Comparison of ENCODE assay signal across 9 mouse cellular contexts in the genomic region with DNA sequence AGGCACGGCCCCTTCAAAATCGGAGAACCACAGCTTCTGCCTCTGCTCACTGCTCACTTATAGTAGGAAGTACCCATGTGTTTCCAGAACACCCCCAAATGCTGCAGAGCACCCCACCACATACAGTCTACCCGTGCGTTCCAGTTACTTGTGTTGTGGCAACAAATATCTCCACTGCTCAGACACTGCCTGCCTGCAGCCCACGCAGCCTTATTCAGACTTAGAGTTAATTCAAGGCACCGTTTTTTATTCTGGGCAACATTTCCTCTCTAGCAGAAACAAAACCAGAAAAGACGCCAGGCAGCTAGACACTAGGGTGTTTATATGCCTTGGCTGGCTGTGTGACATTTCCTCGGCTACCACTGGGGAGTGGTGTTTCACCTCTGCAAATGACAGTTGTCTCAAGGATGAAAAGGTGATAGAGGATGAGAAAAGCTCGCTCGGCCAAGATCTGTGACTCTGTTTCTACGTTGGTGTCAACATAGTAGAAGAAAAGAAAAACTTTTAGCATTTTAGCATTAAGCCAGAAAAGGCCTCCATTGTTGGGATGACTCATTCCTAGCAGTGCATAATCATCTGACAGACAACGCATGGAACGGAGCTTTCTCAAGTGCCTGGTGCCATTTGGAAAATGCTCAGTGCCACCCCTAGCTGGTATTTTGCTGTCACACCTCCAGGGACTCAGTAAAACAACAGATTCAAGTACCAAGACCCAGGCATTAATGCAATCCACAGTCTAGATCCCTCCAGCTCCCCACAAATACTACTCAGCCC.
A peak's percentile ranks its signal among the peaks of the same experiment; 100 is the strongest.
DNase-seq lines count a peak whose midpoint lies in the region; ATAC-seq and TF ChIP-seq lines count a peak whose summit lies in the region.
"Had no signal": no experiment of that assay in that cellular context is flagged by ENCODE, and none has a peak within 500 bp of the region (broad histone marks: within the 10 kb centered on the region; RNA-seq: fewer than 3 reads in every experiment).

No protein-coding gene starts in this region.

- WGBS in heart, postnatal 0 days: 57% methylated on average over 13 of the region's 13 CpGs
- WGBS in liver, embryonic 11.5 days: 78% methylated on average over 13 of the region's 13 CpGs

- H3K4me2 ChIP-seq in heart, postnatal 0 days (ENCODE audit: low read depth, low read length): peak overlapping the region; percentile 22; the same call in 1 of the 2 replicates
- no peak overlapping the region for H3K4me2 ChIP-seq in liver, embryonic 11.5 days

- no peak overlapping the region for H3K9ac ChIP-seq in heart, postnatal 0 days (replicated peaks; ENCODE audit: low read depth, low read length)
- H3K9ac ChIP-seq in liver, embryonic 11.5 days (ENCODE audit: low read depth, low read length): no peak overlapping the region

- peaks cover 9% of the 10 kb centered on the region for H3K4me1 ChIP-seq in heart, postnatal 0 days (ENCODE audit: control insufficient read depth, insufficient read depth)
- no peaks in the 10 kb centered on the region for H3K4me1 ChIP-seq in liver, embryonic 11.5 days (replicated peaks; ENCODE audit: control insufficient read depth, insufficient read depth, low read length)

- no peak for DNase-seq in heart, postnatal 0 days (ENCODE audit: low spot score)
- DNase-seq in heart, postnatal 4 days: no peak
- peak; percentile 15 for DNase-seq in thymus, postnatal 25 days
- DNase-seq in thymus, adult 18-20 months: no peak
- DNase-seq in left cerebral cortex, adult 11 months (ENCODE audit: low spot score): peak; percentile 27
- no peak for DNase-seq in spleen, postnatal 14 days (ENCODE audit: low spot score in 2 of 2)
- DNase-seq in B cell, adult 2 months: no peak
- no peak for DNase-seq in liver, embryonic 11.5 days (ENCODE audit: low spot score)

- H3K9me3 ChIP-seq in heart, postnatal 0 days (replicated peaks; ENCODE audit: control insufficient read depth, low read length): no peaks in the 10 kb centered on the region
- H3K9me3 ChIP-seq in liver, embryonic 11.5 days (ENCODE audit: control insufficient read depth, low read length): no peaks in the 10 kb centered on the region

- no peak overlapping the region for H3K4me3 ChIP-seq in heart, postnatal 0 days (ENCODE audit: low read depth, low read length)
- H3K4me3 ChIP-seq in liver, embryonic 11.5 days (ENCODE audit: low read depth, low read length): no peak overlapping the region

- no peaks in the 10 kb centered on the region for H3K27me3 ChIP-seq in heart, postnatal 0 days (ENCODE audit: control insufficient read depth, insufficient read depth, low read length)
- H3K27me3 ChIP-seq in liver, embryonic 11.5 days (replicated peaks; ENCODE audit: control insufficient read depth, insufficient read depth, low read length): no peaks in the 10 kb centered on the region

- 0 out of 2 replicates have a peak overlapping the region, but pooled peaks have one; percentile 19 for H3K27ac ChIP-seq in heart, postnatal 0 days (ENCODE audit: low read depth)
- H3K27ac ChIP-seq in liver, embryonic 11.5 days (ENCODE audit: low read depth, low read length): no peak overlapping the region
- H3K27ac ChIP-seq: macrophage had no signal

- peak; percentile 34 for TF ChIP-seq CTCF in heart, postnatal 0 days (IDR thresholded peaks at IDR 0.05; ENCODE audit: low read depth)

- no peak for TF ChIP-seq EP300 in heart, postnatal 0 days (IDR thresholded peaks at IDR 0.05; ENCODE audit: low read depth)

- 0 out of 2 replicates have a peak, but pooled peaks cover 4% of the 10 kb centered on the region for H3K36me3 ChIP-seq in heart, postnatal 0 days (replicated peaks; ENCODE audit: control insufficient read depth, insufficient read depth, low read length)
- no peaks in the 10 kb centered on the region for H3K36me3 ChIP-seq in liver, embryonic 11.5 days (ENCODE audit: control insufficient read depth, insufficient read depth, low read length)

- ATAC-seq in heart, postnatal 0 days (ENCODE audit: insufficient read depth, low read depth): peak; percentile 47; the same call in 1 of the 2 replicates
- no peak for ATAC-seq in liver, embryonic 11.5 days (replicated peaks; ENCODE audit: low FRiP score)

Comparison
In these comparisons a context has a peak if more than half of its experiments do, and no peak if none do; other contexts are left out.
1. DNase-seq: peak in thymus, postnatal 25 days (single experiment) and left cerebral cortex, adult 11 months (single experiment); none in heart, postnatal 0 days (single experiment), heart, postnatal 4 days (single experiment), thymus, adult 18-20 months (0 of 2), spleen, postnatal 14 days (0 of 2), B cell, adult 2 months (0 of 2) and liver, embryonic 11.5 days (single experiment).